Comparison of ENCODE assay signal across 8 mouse cellular contexts in genomic region chr15:77820480-77821163, GRCm38 (mm10). TPM values are rescaled to one million over a fixed set of nuclear protein-coding genes. Genes with fewer than 3 reads are reported as not detected.
DNase-seq lines count a peak whose midpoint lies in the region; ATAC-seq and TF ChIP-seq lines count a peak whose summit lies in the region.

No protein-coding gene starts in this region.

- no peak overlapping the region for H3K9ac ChIP-seq in forebrain, embryonic 11.5 days (ENCODE audit: low read length)

- no peak for TF ChIP-seq CTCF in left cerebral cortex, adult 2 months (IDR thresholded peaks at IDR 0.05)
- no peak for TF ChIP-seq CTCF in embryonic fibroblast, embryonic 13.5 days (IDR thresholded peaks at IDR 0.05; ENCODE audit: borderline replicate concordance, insufficient read depth, low read length)

- H3K9me3 ChIP-seq in forebrain, embryonic 10.5 days, result no peaks in the 10 kb centered on the region
- no peaks in the 10 kb centered on the region for H3K9me3 ChIP-seq in forebrain, embryonic 11.5 days (ENCODE audit: control insufficient read depth, low read length)

- no peak for DNase-seq in forebrain, embryonic 10.5 days (ENCODE audit: extremely low spot score, low spot score)
- no peak for DNase-seq in forebrain, embryonic 11.5 days (ENCODE audit: low spot score)
- DNase-seq in left cerebral cortex, adult 2 months (ENCODE audit: extremely low spot score in 1 of 2, low spot score in 2 of 2), result no peak
- DNase-seq in left cerebral cortex, postnatal 4 days, result no peak
- peak; percentile 76 for DNase-seq in lung, postnatal 36 days
- DNase-seq in T-cell, adult 2 months (ENCODE audit: low spot score), result no peak
- no peak for DNase-seq in urinary bladder, postnatal 4 days (ENCODE audit: low spot score in 2 of 2)

- intact Hi-C loops in left cerebral cortex, adult 2 months (cut with DNase I), result no loop called here
- intact Hi-C loops in left cerebral cortex, postnatal 4 days (cut with DNase I), result no loop called here

- ATAC-seq in forebrain, embryonic 11.5 days (replicated peaks; ENCODE audit: low FRiP score), result no peak

- peak; percentile 36; the same call in 1 of the 2 replicates for TF ChIP-seq POLR2A in embryonic fibroblast, embryonic 13.5 days (IDR thresholded peaks at IDR 0.05; ENCODE audit: low read depth, low read length)

- no peak overlapping the region for H3K4me2 ChIP-seq in forebrain, embryonic 11.5 days (ENCODE audit: low read depth, low read length, severe bottlenecking)

- peak overlapping the region; percentile 45 for H3K27ac ChIP-seq in forebrain, embryonic 10.5 days
- no peak overlapping the region for H3K27ac ChIP-seq in forebrain, embryonic 11.5 days (ENCODE audit: low read depth, low read length)
- H3K27ac ChIP-seq in left cerebral cortex, adult 2 months, result peak overlapping the region; percentile 76
- H3K27ac ChIP-seq in embryonic fibroblast, embryonic 13.5 days (ENCODE audit: insufficient read depth, low read length), result peak overlapping the region; percentile 98

- peaks cover 82% of the 10 kb centered on the region for H3K4me1 ChIP-seq in forebrain, embryonic 10.5 days
- no peaks in the 10 kb centered on the region; the same call in 1 of the 2 replicates for H3K4me1 ChIP-seq in forebrain, embryonic 11.5 days (replicated peaks; ENCODE audit: control insufficient read depth, insufficient read depth, low read length)
- H3K4me1 ChIP-seq in embryonic fibroblast, embryonic 13.5 days (ENCODE audit: control insufficient read depth, insufficient read depth, low read length), result peaks cover 72% of the 10 kb centered on the region

- no peaks in the 10 kb centered on the region for H3K27me3 ChIP-seq in forebrain, embryonic 10.5 days (ENCODE audit: poor library complexity, severe bottlenecking)
- H3K27me3 ChIP-seq in forebrain, embryonic 11.5 days (ENCODE audit: control insufficient read depth, insufficient read depth, low read length), result no peaks in the 10 kb centered on the region

- no peaks in the 10 kb centered on the region; the same call in none of the 2 replicates for H3K36me3 ChIP-seq in forebrain, embryonic 10.5 days (replicated peaks)
- H3K36me3 ChIP-seq in forebrain, embryonic 11.5 days (ENCODE audit: control insufficient read depth, insufficient read depth, low read length), result no peaks in the 10 kb centered on the region

- 83% methylated on average over 3 of the region's 3 CpGs for WGBS in forebrain, embryonic 10.5 days
- WGBS in forebrain, embryonic 11.5 days, result 77% methylated on average over 3 of the region's 3 CpGs

- no peak overlapping the region for H3K4me3 ChIP-seq in forebrain, embryonic 10.5 days
- no peak overlapping the region for H3K4me3 ChIP-seq in forebrain, embryonic 11.5 days (ENCODE audit: low read depth, low read length)
- no peak overlapping the region for H3K4me3 ChIP-seq in left cerebral cortex, adult 2 months
- H3K4me3 ChIP-seq in embryonic fibroblast, embryonic 13.5 days (ENCODE audit: insufficient read depth, low read length), result no peak overlapping the region

RNA-seq across cellular contexts. Expression of gene Myh9, which starts 21.4 kb away (rescaled TPM):
- polyA plus RNA-seq in forebrain, embryonic 10.5 days (2016; fragmentation: Nextera tagmentation; extraction: Ambion mirVana), result 35.6 and 36.8 TPM in 2 replicates
- polyA plus RNA-seq in forebrain, embryonic 11.5 days (2014; fragmentation: Nextera tagmentation; extraction: Ambion mirVana), result 32.0 and 37.4 TPM in 2 replicates
- 10 to 100 TPM; 81.2 to 91.4 TPM for total RNA-seq in left cerebral cortex, adult 2 months (2021)
- 10 to 100 TPM; 59.5 to 63.4 TPM for total RNA-seq in left cerebral cortex, postnatal 4 days (2021)
- polyA plus RNA-seq in embryonic fibroblast, embryonic 13.5 days (2011; ENCODE audit: insufficient read length, low read depth, missing spikeins), result 718 and 1,071 TPM in 2 replicates

Comparison
In these comparisons a context has a peak if more than half of its experiments do, and no peak if none do; other contexts are left out.
1. RNA of gene Myh9, which starts 21.4 kb away (polyA plus RNA-seq): 718 to 1,071 TPM in embryonic fibroblast, embryonic 13.5 days; 32.0 to 37.4 TPM in forebrain, embryonic 11.5 days and 35.6 to 36.8 TPM in forebrain, embryonic 10.5 days; every median in the first group is over 10 times any median in the second.